Mouse (Mus musculus) kidney, adult 2 months (tissue): ENCODE measurements around the gene Slc52a3.

Experiments used
- CTCF ChIP-seq: fragments of 200-500 bp; conservative IDR thresholded peaks from 2 replicates; pipeline ENCODE4 v1.5.1; 2011; ENCODE audit warnings: low read depth, mild to moderate bottlenecking, control low read depth, low read length, moderate library complexity, mixed read lengths; ENCODE audit not compliant: insufficient read depth, insufficient read length
- POLR2A ChIP-seq: fragments of 200-500 bp; IDR thresholded peaks from one replicate; pipeline ENCODE4 v1.6.1; 2011; ENCODE audit warnings: low read depth, low read length, control low read depth

DNA sequence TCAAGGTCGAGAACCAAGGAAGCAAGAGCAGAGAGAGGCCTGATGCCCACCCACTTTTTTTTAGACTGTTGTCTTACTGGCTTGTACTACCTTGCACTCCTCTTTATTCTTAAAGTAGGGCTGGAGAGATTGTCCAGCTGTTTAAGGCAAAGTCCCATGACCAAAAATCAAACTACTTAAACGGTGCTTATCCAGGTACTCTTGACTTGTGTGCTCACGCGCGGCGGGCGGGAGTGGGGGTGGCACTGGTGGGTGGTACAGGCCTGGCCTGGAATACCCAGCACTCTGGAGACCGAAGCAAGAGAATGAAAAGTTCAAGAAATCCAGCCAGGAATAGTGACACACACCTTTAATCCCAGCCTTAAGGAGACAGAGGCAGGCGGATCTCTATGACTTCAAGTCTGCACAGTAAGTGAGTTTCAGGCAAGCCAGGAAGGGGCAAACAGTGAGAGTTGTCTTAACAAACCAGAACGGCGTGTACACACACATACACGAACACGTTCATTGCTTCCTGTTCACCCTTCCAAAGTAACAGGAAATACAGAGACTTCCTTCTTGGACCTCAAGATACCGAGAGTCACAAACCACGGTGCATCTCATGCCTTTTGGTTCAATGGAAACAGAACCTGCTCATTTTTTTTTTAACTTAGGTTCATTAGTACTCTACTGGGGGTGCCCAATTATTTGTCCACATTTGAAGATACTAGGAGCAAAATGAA lies 12.9 kb downstream of the Slc52a3 start:
- TF ChIP-seq CTCF (no peak), POLR2A (no peak)
